Mouse (Mus musculus) heart, adult 9 months (tissue): ENCODE measurements at regions not wholly inside any gene's neighbourhood (a gene's known extent, or its start where the extent isn't known, plus 50 kb on each side); places are given as distances from the start of the nearest gene placed in this dataset.
"Not testable (repeated sequence)": the region's sequence is repeated elsewhere in the genome, so short reads cannot be mapped to it uniquely, and the experiment has no call there.

Experiments
- DNase-seq, 2 experiments: peaks; one replicate each; pipeline ENCODE4 v3.0.0; 2022; ENCODE audit warnings: low spot score in 2 of 2

GRCm38 (mm10) chr14:104410730-104411129, 57.1 kb downstream of the Pou4f1 start:
- DNase-seq = no peak

- DNase-seq = no peak
Observed at GRCm38 (mm10) chr14:104410292-104410691, 57.5 kb downstream of the Pou4f1 start.

- DNase-seq = no peak
Observed at GRCm38 (mm10) chr14:104406062-104406461, 61.7 kb downstream of the Pou4f1 start.

- DNase-seq = no peak
Observed at GRCm38 (mm10) chr14:104389297-104390071, 78.3 kb downstream of the Pou4f1 start.

- no peak for DNase-seq
Observed at GRCm38 (mm10) chr14:104388879-104389278, 78.9 kb downstream of the Pou4f1 start.

GRCm38 (mm10) chr14:104380986-104381385, 86.8 kb downstream of the Pou4f1 start:
- DNase-seq = no peak

- no peak for DNase-seq
Observed at GRCm38 (mm10) chr14:104372776-104373175, 95.0 kb downstream of the Pou4f1 start.

- DNase-seq = no peak
Observed at GRCm38 (mm10) chr14:104356636-104357035, 111.2 kb downstream of the Pou4f1 start.

GRCm38 (mm10) chr14:104336783-104337182, 131.0 kb downstream of the Pou4f1 start:
- not testable (repeated sequence) for DNase-seq

- no peak for DNase-seq
Observed at GRCm38 (mm10) chr14:104326089-104326488, 141.7 kb downstream of the Pou4f1 start.

GRCm38 (mm10) chr14:104300141-104300540, 167.7 kb downstream of the Pou4f1 start:
- DNase-seq = no peak

GRCm38 (mm10) chr14:104298312-104298711, 169.5 kb downstream of the Pou4f1 start:
- DNase-seq = no peak

GRCm38 (mm10) chr14:104297316-104298311, 170.2 kb downstream of the Pou4f1 start:
- DNase-seq = no peak

- no peak for DNase-seq
Observed at GRCm38 (mm10) chr14:104293814-104294213, 174.0 kb downstream of the Pou4f1 start.

GRCm38 (mm10) chr14:104293147-104293546, 174.7 kb downstream of the Pou4f1 start:
- DNase-seq = no peak

GRCm38 (mm10) chr14:104280353-104280752, 187.4 kb downstream of the Pou4f1 start:
- DNase-seq = no peak

- DNase-seq = no peak
Observed at GRCm38 (mm10) chr14:104279890-104280289, 187.9 kb downstream of the Pou4f1 start.

GRCm38 (mm10) chr14:104274752-104275151, 193.0 kb downstream of the Pou4f1 start:
- DNase-seq = no peak

- DNase-seq = no peak
Observed at GRCm38 (mm10) chr14:104264919-104265764, 202.7 kb downstream of the Pou4f1 start.

GRCm38 (mm10) chr14:104216965-104217364, 250.8 kb downstream of the Pou4f1 start:
- DNase-seq = no peak

GRCm38 (mm10) chr14:104210719-104211118, 257.1 kb downstream of the Pou4f1 start:
- DNase-seq = no peak

- no peak for DNase-seq
Observed at GRCm38 (mm10) chr14:104208855-104209254, 258.9 kb downstream of the Pou4f1 start.
